Mouse (Mus musculus): ENCODE results near the gene Hmgcll1. TPM values are rescaled to one million over a fixed set of nuclear protein-coding genes. Genes with fewer than 3 reads are reported as not detected.

The Hmgcll1 gene
- polyA plus RNA-seq, 1 experiment from 2014 or later: 0.21 TPM

- H3K27me3 ChIP-seq (replicated peaks): no peaks in the 10 kb centered on the region
These were observed 1.9 kb downstream of the Hmgcll1 start for GRCm38 (mm10) chr9:76016506-76016905.

GRCm38 (mm10) chr9:76023551-76023973, 8.9 kb downstream of the Hmgcll1 start:
- no peak overlapping the region for H3K4me2 ChIP-seq
- no peak overlapping the region for H3K9ac ChIP-seq
- no peak overlapping the region for H3K4me3 ChIP-seq
- no peaks in the 10 kb centered on the region for H3K27me3 ChIP-seq (replicated peaks)
- no peak for ATAC-seq
- no peaks in the 10 kb centered on the region for H3K36me3 ChIP-seq
- H3K27ac ChIP-seq: no peak overlapping the region
- H3K9me3 ChIP-seq (replicated peaks): no peaks in the 10 kb centered on the region
- no peaks in the 10 kb centered on the region for H3K4me1 ChIP-seq
- WGBS (ENCODE audit: insufficient replicate concordance): 76% methylated on average over 5 of the region's 5 CpGs

More at GRCm38 (mm10) chr9:76016506-76016905, 1.9 kb downstream of the Hmgcll1 start:
- Histone ChIP-seq H3K4me1 (peaks cover 20% of the 10 kb centered on the region), H3K9ac (no peak overlapping the region), H3K36me3 (no peaks in the 10 kb centered on the region), H3K4me3 (no peak overlapping the region), H3K27ac (no peak overlapping the region), H3K9me3 (replicated peaks) (no peaks in the 10 kb centered on the region), H3K4me2 (no peak overlapping the region)
- no peak for ATAC-seq
- 78% methylated on average over 10 of the region's 10 CpGs for WGBS (ENCODE audit: insufficient replicate concordance)

- H3K4me1 ChIP-seq: no peaks in the 10 kb centered on the region
- no peak overlapping the region for H3K9ac ChIP-seq
- no peak overlapping the region for H3K4me2 ChIP-seq
- no peaks in the 10 kb centered on the region for H3K9me3 ChIP-seq (replicated peaks)
- no peaks in the 10 kb centered on the region for H3K27me3 ChIP-seq (replicated peaks)
- H3K27ac ChIP-seq: no peak overlapping the region
- H3K4me3 ChIP-seq: no peak overlapping the region
- no peaks in the 10 kb centered on the region for H3K36me3 ChIP-seq
- 29% methylated on average over 5 of the region's 5 CpGs for WGBS (ENCODE audit: insufficient replicate concordance)
- peak; percentile 52; the same call in 1 of the 2 replicates for ATAC-seq
These were observed 9.9 kb downstream of the Hmgcll1 start for GRCm38 (mm10) chr9:76024277-76025246.

- Histone ChIP-seq H3K9ac (no peak overlapping the region), H3K36me3 (no peaks in the 10 kb centered on the region), H3K27ac (no peak overlapping the region), H3K4me2 (no peak overlapping the region), H3K27me3 (replicated peaks) (no peaks in the 10 kb centered on the region), H3K4me3 (no peak overlapping the region), H3K9me3 (replicated peaks) (no peaks in the 10 kb centered on the region), H3K4me1 (no peaks in the 10 kb centered on the region)
- WGBS (ENCODE audit: insufficient replicate concordance): 80% methylated on average over 16 of the region's 16 CpGs
- no peak for ATAC-seq
These were observed 15.0 kb downstream of the Hmgcll1 start for GRCm38 (mm10) chr9:76029471-76030199.

GRCm38 (mm10) chr9:76035058-76035457, 20.4 kb downstream of the Hmgcll1 start:
- WGBS (ENCODE audit: insufficient replicate concordance): 76% methylated on average over 7 of the region's 7 CpGs

GRCm38 (mm10) chr9:76038327-76039103, 23.9 kb downstream of the Hmgcll1 start:
- Histone ChIP-seq H3K36me3 (no peaks in the 10 kb centered on the region), H3K4me3 (no peak overlapping the region), H3K27ac (no peak overlapping the region), H3K4me2 (no peak overlapping the region), H3K9ac (no peak overlapping the region), H3K27me3 (replicated peaks) (no peaks in the 10 kb centered on the region), H3K4me1 (peaks cover 10% of the 10 kb centered on the region), H3K9me3 (replicated peaks) (no peaks in the 10 kb centered on the region)
- no peak for ATAC-seq
- WGBS (ENCODE audit: insufficient replicate concordance): 72% methylated on average over 9 of the region's 9 CpGs

More at GRCm38 (mm10) chr9:76035058-76035457, 20.4 kb downstream of the Hmgcll1 start:
- Histone ChIP-seq H3K27ac (no peak overlapping the region), H3K4me3 (no peak overlapping the region), H3K4me1 (peaks cover 10% of the 10 kb centered on the region), H3K9ac (no peak overlapping the region), H3K27me3 (replicated peaks) (no peaks in the 10 kb centered on the region), H3K4me2 (no peak overlapping the region), H3K36me3 (no peaks in the 10 kb centered on the region), H3K9me3 (replicated peaks) (no peaks in the 10 kb centered on the region)
- no peak for ATAC-seq

- whole genome bisulfite sequencing (ENCODE audit: insufficient replicate concordance): 79% methylated on average over 5 of the region's 5 CpGs
These were observed 25.1 kb downstream of the Hmgcll1 start for GRCm38 (mm10) chr9:76039711-76040110.

GRCm38 (mm10) chr9:76043341-76043740, 28.7 kb downstream of the Hmgcll1 start:
- 67% methylated on average over 5 of the region's 5 CpGs for WGBS (ENCODE audit: insufficient replicate concordance)
- Histone ChIP-seq H3K4me2 (no peak overlapping the region), H3K27me3 (replicated peaks) (no peaks in the 10 kb centered on the region), H3K9ac (no peak overlapping the region), H3K4me3 (no peak overlapping the region), H3K36me3 (no peaks in the 10 kb centered on the region), H3K4me1 (no peaks in the 10 kb centered on the region), H3K9me3 (replicated peaks) (no peaks in the 10 kb centered on the region), H3K27ac (no peak overlapping the region)
- ATAC-seq: no peak

More at GRCm38 (mm10) chr9:76039711-76040110, 25.1 kb downstream of the Hmgcll1 start:
- peaks cover 10% of the 10 kb centered on the region for H3K4me1 ChIP-seq
- no peak overlapping the region for H3K4me3 ChIP-seq
- H3K9me3 ChIP-seq (replicated peaks): no peaks in the 10 kb centered on the region
- no peaks in the 10 kb centered on the region for H3K27me3 ChIP-seq (replicated peaks)
- H3K36me3 ChIP-seq: no peaks in the 10 kb centered on the region
- H3K9ac ChIP-seq: no peak overlapping the region
- no peak overlapping the region for H3K4me2 ChIP-seq
- ATAC-seq: no peak
- H3K27ac ChIP-seq: no peak overlapping the region

- no peak overlapping the region for H3K4me2 ChIP-seq
- no peak overlapping the region for H3K9ac ChIP-seq
- no peaks in the 10 kb centered on the region for H3K36me3 ChIP-seq
- no peak overlapping the region for H3K4me3 ChIP-seq
- no peak overlapping the region for H3K27ac ChIP-seq
- 24% methylated on average over 3 of the region's 3 CpGs for WGBS (ENCODE audit: insufficient replicate concordance)
- H3K27me3 ChIP-seq (replicated peaks): no peaks in the 10 kb centered on the region
- no peaks in the 10 kb centered on the region for H3K9me3 ChIP-seq (replicated peaks)
- H3K4me1 ChIP-seq: no peaks in the 10 kb centered on the region
- ATAC-seq: no peak
These were observed 46.3 kb downstream of the Hmgcll1 start for GRCm38 (mm10) chr9:76060935-76061334.

GRCm38 (mm10) chr9:76061492-76061891, 46.8 kb downstream of the Hmgcll1 start:
- no peaks in the 10 kb centered on the region for H3K4me1 ChIP-seq
- ATAC-seq: no peak
- no peak overlapping the region for H3K9ac ChIP-seq
- H3K27ac ChIP-seq: no peak overlapping the region
- H3K4me3 ChIP-seq: no peak overlapping the region
- H3K36me3 ChIP-seq: no peaks in the 10 kb centered on the region
- 69% methylated on average over 4 of the region's 4 CpGs for WGBS (ENCODE audit: insufficient replicate concordance)
- H3K4me2 ChIP-seq: no peak overlapping the region
- no peaks in the 10 kb centered on the region for H3K27me3 ChIP-seq (replicated peaks)
- no peaks in the 10 kb centered on the region for H3K9me3 ChIP-seq (replicated peaks)

- Histone ChIP-seq H3K27me3 (replicated peaks) (no peaks in the 10 kb centered on the region), H3K4me3 (no peak overlapping the region), H3K9me3 (replicated peaks) (no peaks in the 10 kb centered on the region), H3K4me2 (no peak overlapping the region), H3K36me3 (no peaks in the 10 kb centered on the region), H3K27ac (no peak overlapping the region), H3K9ac (no peak overlapping the region), H3K4me1 (no peaks in the 10 kb centered on the region)
- no peak for ATAC-seq
- WGBS (ENCODE audit: insufficient replicate concordance): 41% methylated on average over 2 of the region's 2 CpGs
These were observed 49.5 kb downstream of the Hmgcll1 start for GRCm38 (mm10) chr9:76064164-76064563.

Data from liver, embryonic 12.5 days (tissue).